Mouse (Mus musculus): Measurements from ENCODE around the gene Pecr. TPM values are rescaled to one million over a fixed set of nuclear protein-coding genes. Genes with fewer than 3 reads are reported as not detected.

Gene Pecr
- polyA plus RNA-seq, 1 experiment from 2014 or later, result 22.9 TPM

GRCm38 (mm10) chr1:72312701-72313398 is 28.7 kb upstream of the Pecr start:
- WGBS, result 86% methylated on average over 9 of the region's 9 CpGs
- Histone ChIP-seq H3K9me3 (replicated peaks; ENCODE audit: control insufficient read depth, low read length) (no peaks in the 10 kb centered on the region), H3K4me2 (ENCODE audit: low read depth, low read length) (no peak overlapping the region), H3K4me3 (ENCODE audit: low read length) (no peak overlapping the region), H3K4me1 (ENCODE audit: control insufficient read depth, insufficient read depth, low read length) (no peaks in the 10 kb centered on the region), H3K27me3 (ENCODE audit: control insufficient read depth, insufficient read depth, low read length) (no peaks in the 10 kb centered on the region; the same call in 1 of the 2 replicates), H3K27ac (ENCODE audit: low read length) (no peak overlapping the region), H3K36me3 (ENCODE audit: control insufficient read depth, insufficient read depth) (peaks cover 13% of the 10 kb centered on the region), H3K9ac (ENCODE audit: low read length) (no peak overlapping the region)
- ATAC-seq (replicated peaks; ENCODE audit: extremely low read depth, insufficient read depth, low FRiP score), result no peak

GRCm38 (mm10) chr1:72309744-72310424 is 25.8 kb upstream of the Pecr start:
- no peak overlapping the region for H3K4me3 ChIP-seq (ENCODE audit: low read length)
- no peak for ATAC-seq (replicated peaks; ENCODE audit: extremely low read depth, insufficient read depth, low FRiP score)
- no peak overlapping the region for H3K9ac ChIP-seq (ENCODE audit: low read length)
- no peaks in the 10 kb centered on the region; the same call in 1 of the 2 replicates for H3K4me1 ChIP-seq (ENCODE audit: control insufficient read depth, insufficient read depth, low read length)
- H3K4me2 ChIP-seq (ENCODE audit: low read depth, low read length), result no peak overlapping the region
- no peaks in the 10 kb centered on the region for H3K9me3 ChIP-seq (replicated peaks; ENCODE audit: control insufficient read depth, low read length)
- H3K27me3 ChIP-seq (ENCODE audit: control insufficient read depth, insufficient read depth, low read length), result no peaks in the 10 kb centered on the region
- 70% methylated on average over 6 of the region's 6 CpGs for WGBS
- H3K36me3 ChIP-seq (ENCODE audit: control insufficient read depth, insufficient read depth), result no peaks in the 10 kb centered on the region
- no peak overlapping the region for H3K27ac ChIP-seq (ENCODE audit: low read length)

- H3K27ac ChIP-seq (ENCODE audit: low read length), result no peak overlapping the region
- no peak for ATAC-seq (replicated peaks; ENCODE audit: extremely low read depth, insufficient read depth, low FRiP score)
- no peaks in the 10 kb centered on the region for H3K36me3 ChIP-seq (ENCODE audit: control insufficient read depth, insufficient read depth)
- 71% methylated on average over 4 of the region's 4 CpGs for WGBS
- H3K4me1 ChIP-seq (ENCODE audit: control insufficient read depth, insufficient read depth, low read length), result no peaks in the 10 kb centered on the region; the same call in 1 of the 2 replicates
- no peak overlapping the region for H3K9ac ChIP-seq (ENCODE audit: low read length)
- H3K4me2 ChIP-seq (ENCODE audit: low read depth, low read length), result no peak overlapping the region
- H3K27me3 ChIP-seq (ENCODE audit: control insufficient read depth, insufficient read depth, low read length), result no peaks in the 10 kb centered on the region
- H3K9me3 ChIP-seq (replicated peaks; ENCODE audit: control insufficient read depth, low read length), result no peaks in the 10 kb centered on the region
- no peak overlapping the region for H3K4me3 ChIP-seq (ENCODE audit: low read length)
Observed at GRCm38 (mm10) chr1:72308919-72309318, 24.8 kb upstream of the Pecr start.

- H3K27ac ChIP-seq (ENCODE audit: low read length), result peak within 1 kb of the TSS; percentile 92
- H3K4me1 ChIP-seq (ENCODE audit: control insufficient read depth, insufficient read depth, low read length), result no peaks in the 10 kb centered on the region; the same call in 1 of the 2 replicates
- H3K4me3 ChIP-seq (ENCODE audit: low read length), result peak within 1 kb of the TSS; percentile 74
- H3K4me2 ChIP-seq (ENCODE audit: low read depth, low read length), result peak within 1 kb of the TSS; percentile 65
- H3K27me3 ChIP-seq (ENCODE audit: control insufficient read depth, insufficient read depth, low read length), result no peaks in the 10 kb centered on the region
- H3K9ac ChIP-seq (ENCODE audit: low read length), result peak within 1 kb of the TSS; percentile 80
- ATAC-seq (replicated peaks; ENCODE audit: extremely low read depth, insufficient read depth, low FRiP score), result peak; percentile 94
- H3K36me3 ChIP-seq (ENCODE audit: control insufficient read depth, insufficient read depth), result no peaks in the 10 kb centered on the region
- WGBS, result under 1% methylated on average over 21 of the region's 21 CpGs
- no peaks in the 10 kb centered on the region for H3K9me3 ChIP-seq (replicated peaks; ENCODE audit: control insufficient read depth, low read length)
Observed at GRCm38 (mm10) chr1:72307317-72307798, 23.2 kb upstream of the Pecr start, which contains the start of gene Xrcc5. Gene Xrcc5, plus strand, starts transcription at chr1:72307421.

GRCm38 (mm10) chr1:72306679-72307181 is 22.6 kb upstream of the Pecr start:
- Histone ChIP-seq H3K27ac (ENCODE audit: low read length) (peak overlapping the region; percentile 92), H3K9me3 (replicated peaks; ENCODE audit: control insufficient read depth, low read length) (no peaks in the 10 kb centered on the region), H3K4me2 (ENCODE audit: low read depth, low read length) (peak overlapping the region; percentile 65), H3K4me1 (ENCODE audit: control insufficient read depth, insufficient read depth, low read length) (no peaks in the 10 kb centered on the region; the same call in 1 of the 2 replicates), H3K36me3 (ENCODE audit: control insufficient read depth, insufficient read depth) (no peaks in the 10 kb centered on the region), H3K4me3 (ENCODE audit: low read length) (peak overlapping the region; percentile 74), H3K9ac (ENCODE audit: low read length) (peak overlapping the region; percentile 80), H3K27me3 (ENCODE audit: control insufficient read depth, insufficient read depth, low read length) (no peaks in the 10 kb centered on the region)
- 3% methylated on average over 11 of the region's 11 CpGs for WGBS
- peak; percentile 80 for ATAC-seq (replicated peaks; ENCODE audit: extremely low read depth, insufficient read depth, low FRiP score)

GRCm38 (mm10) chr1:72306241-72306640 is 22.1 kb upstream of the Pecr start:
- Histone ChIP-seq H3K27ac (ENCODE audit: low read length) (no peak overlapping the region), H3K4me3 (ENCODE audit: low read length) (peak overlapping the region; percentile 74; the same call in 1 of the 2 replicates), H3K4me2 (ENCODE audit: low read depth, low read length) (peak overlapping the region; percentile 65), H3K36me3 (ENCODE audit: control insufficient read depth, insufficient read depth) (no peaks in the 10 kb centered on the region), H3K9me3 (replicated peaks; ENCODE audit: control insufficient read depth, low read length) (no peaks in the 10 kb centered on the region), H3K27me3 (ENCODE audit: control insufficient read depth, insufficient read depth, low read length) (no peaks in the 10 kb centered on the region), H3K4me1 (ENCODE audit: control insufficient read depth, insufficient read depth, low read length) (no peaks in the 10 kb centered on the region; the same call in 1 of the 2 replicates), H3K9ac (ENCODE audit: low read length) (no peak overlapping the region)
- no peak for ATAC-seq (replicated peaks; ENCODE audit: extremely low read depth, insufficient read depth, low FRiP score)
- WGBS, result 54% methylated on average over 3 of the region's 3 CpGs

- Histone ChIP-seq H3K4me3 (ENCODE audit: low read length) (no peak overlapping the region), H3K9me3 (replicated peaks; ENCODE audit: control insufficient read depth, low read length) (no peaks in the 10 kb centered on the region), H3K27me3 (ENCODE audit: control insufficient read depth, insufficient read depth, low read length) (no peaks in the 10 kb centered on the region), H3K27ac (ENCODE audit: low read length) (no peak overlapping the region), H3K36me3 (ENCODE audit: control insufficient read depth, insufficient read depth) (no peaks in the 10 kb centered on the region), H3K4me1 (ENCODE audit: control insufficient read depth, insufficient read depth, low read length) (no peaks in the 10 kb centered on the region; the same call in 1 of the 2 replicates), H3K9ac (ENCODE audit: low read length) (no peak overlapping the region), H3K4me2 (ENCODE audit: low read depth, low read length) (no peak overlapping the region)
- ATAC-seq (replicated peaks; ENCODE audit: extremely low read depth, insufficient read depth, low FRiP score), result no peak
- WGBS, result 66% methylated on average over 1 of the region's 1 CpGs
Observed at GRCm38 (mm10) chr1:72301845-72302244, 17.7 kb upstream of the Pecr start.

- Histone ChIP-seq H3K9ac (ENCODE audit: low read length) (no peak overlapping the region), H3K27ac (ENCODE audit: low read length) (no peak overlapping the region), H3K4me1 (ENCODE audit: control insufficient read depth, insufficient read depth, low read length) (no peaks in the 10 kb centered on the region), H3K4me2 (ENCODE audit: low read depth, low read length) (no peak overlapping the region), H3K36me3 (ENCODE audit: control insufficient read depth, insufficient read depth) (no peaks in the 10 kb centered on the region), H3K27me3 (ENCODE audit: control insufficient read depth, insufficient read depth, low read length) (no peaks in the 10 kb centered on the region), H3K4me3 (ENCODE audit: low read length) (no peak overlapping the region), H3K9me3 (replicated peaks; ENCODE audit: control insufficient read depth, low read length) (no peaks in the 10 kb centered on the region)
- no peak for ATAC-seq (replicated peaks; ENCODE audit: extremely low read depth, insufficient read depth, low FRiP score)
- 68% methylated on average over 8 of the region's 8 CpGs for WGBS
Observed at GRCm38 (mm10) chr1:72295746-72296145, 11.6 kb upstream of the Pecr start.

Measured in heart, embryonic 16.5 days (tissue).